Mouse (Mus musculus) erythroblast, embryonic 14.5 days (primary cell): ENCODE results near the gene Plac8.

ENCODE experiments used
- GATA1 ChIP-seq: IDR thresholded peaks from 2 replicates; pipeline ENCODE4 v1.6.1; 2012; ENCODE audit warnings: low read length, inconsistent platforms, mixed read lengths
- TAL1 ChIP-seq: IDR thresholded peaks from 3 replicates; pipeline ENCODE4 v1.6.1; 2012; ENCODE audit warnings: low read length, inconsistent platforms, mixed read lengths

DNA sequence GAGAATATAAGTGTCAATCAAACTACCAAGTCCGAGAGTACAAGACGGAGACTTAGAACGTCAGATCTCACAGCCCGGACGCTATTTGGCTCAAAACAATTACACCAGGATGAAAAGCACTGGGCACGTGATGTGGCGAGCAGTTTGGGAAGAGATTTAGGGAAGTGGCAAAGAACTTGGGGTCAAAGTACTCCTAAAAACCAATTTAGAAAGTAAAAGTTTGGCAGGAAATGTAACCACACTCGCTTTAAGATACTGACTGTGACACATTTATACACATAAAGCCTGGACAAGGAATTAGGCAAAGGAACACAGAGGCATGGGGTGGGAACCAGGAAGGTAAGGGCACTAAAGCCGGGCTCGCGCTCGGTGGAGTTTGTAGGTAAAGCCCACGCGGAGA is 15.0 kb downstream of the Plac8 start:
- TF ChIP-seq GATA1 (no peak), TAL1 (no peak)
